9 mouse cellular contexts compared by ENCODE assay signal in genomic region chr10:66734853-66735252, GRCm38 (mm10).
DNase-seq lines count a peak whose midpoint lies in the region; ATAC-seq and TF ChIP-seq lines count a peak whose summit lies in the region.
"Had no signal": no experiment of that assay in that cellular context is flagged by ENCODE, and none has a peak within 500 bp of the region (broad histone marks: within the 10 kb centered on the region; RNA-seq: fewer than 3 reads in every experiment).

No protein-coding gene starts in this region.

- no peaks in the 10 kb centered on the region for H3K36me3 ChIP-seq in forebrain, postnatal 0 days (ENCODE audit: insufficient read depth)
- H3K36me3 ChIP-seq in forebrain, embryonic 15.5 days = no peaks in the 10 kb centered on the region
- H3K36me3 ChIP-seq: limb, embryonic 12.5 days had no signal

- H3K27ac ChIP-seq in forebrain, postnatal 0 days (ENCODE audit: low read depth, low read length) = no peak overlapping the region
- H3K27ac ChIP-seq in forebrain, embryonic 15.5 days (replicated peaks) = no peak overlapping the region
- H3K27ac ChIP-seq in layer of hippocampus, adult 2 months = no peak overlapping the region
- H3K27ac ChIP-seq: limb, embryonic 12.5 days had no signal

- 0 out of 2 replicates have a peak, but pooled peaks cover under 1% of the 10 kb centered on the region for H3K9me3 ChIP-seq in forebrain, postnatal 0 days (ENCODE audit: low read length)
- H3K9me3 ChIP-seq in forebrain, embryonic 15.5 days = no peaks in the 10 kb centered on the region

- TF ChIP-seq CTCF in forebrain, postnatal 0 days (IDR thresholded peaks at IDR 0.05; ENCODE audit: low read depth) = peak; percentile 43
- TF ChIP-seq CTCF in layer of hippocampus, adult 2 months (conservative IDR thresholded peaks at IDR 0.05) = peak; percentile 65

- no peak overlapping the region for H3K4me3 ChIP-seq in forebrain, postnatal 0 days (ENCODE audit: low read depth, low read length)
- no peak overlapping the region for H3K4me3 ChIP-seq in forebrain, embryonic 15.5 days
- no peak overlapping the region for H3K4me3 ChIP-seq in layer of hippocampus, adult 2 months
- H3K4me3 ChIP-seq: limb, embryonic 12.5 days had no signal

- H3K9ac ChIP-seq in forebrain, postnatal 0 days = no peak overlapping the region
- H3K9ac ChIP-seq in forebrain, embryonic 15.5 days (replicated peaks) = no peak overlapping the region
- H3K9ac ChIP-seq: limb, embryonic 12.5 days had no signal

- WGBS in forebrain, postnatal 0 days = 56% methylated on average over 5 of the region's 5 CpGs
- 61% methylated on average over 5 of the region's 5 CpGs for WGBS in forebrain, embryonic 15.5 days

- peak; percentile 22 for DNase-seq in forebrain, postnatal 0 days
- no peak for DNase-seq in layer of hippocampus, adult 2 months (ENCODE audit: low spot score in 2 of 2)
- no peak for DNase-seq in layer of hippocampus, adult 8-10 months (ENCODE audit: low spot score in 2 of 2)
- peak; percentile 42 for DNase-seq in NIH3T3 (ENCODE audit: low read depth)
- DNase-seq in cerebellum, postnatal 25 days = peak; percentile 53 to 67
- DNase-seq in spleen, adult 18-20 months = no peak
- no peak for DNase-seq in urinary bladder, postnatal 36 days (ENCODE audit: low spot score in 2 of 2)

- no peak for ATAC-seq in forebrain, postnatal 0 days
- no peak for ATAC-seq in forebrain, embryonic 15.5 days (replicated peaks)

- no peak overlapping the region for H3K4me2 ChIP-seq in forebrain, postnatal 0 days (ENCODE audit: low read depth)
- no peak overlapping the region for H3K4me2 ChIP-seq in forebrain, embryonic 15.5 days (replicated peaks)
- H3K4me2 ChIP-seq: limb, embryonic 12.5 days had no signal

- no peaks in the 10 kb centered on the region for H3K4me1 ChIP-seq in forebrain, postnatal 0 days (ENCODE audit: insufficient read depth)
- H3K4me1 ChIP-seq in forebrain, embryonic 15.5 days = no peaks in the 10 kb centered on the region
- H3K4me1 ChIP-seq: limb, embryonic 12.5 days had no signal

- H3K27me3 ChIP-seq in forebrain, postnatal 0 days (ENCODE audit: insufficient read depth, low read length) = no peaks in the 10 kb centered on the region
- no peaks in the 10 kb centered on the region for H3K27me3 ChIP-seq in forebrain, embryonic 15.5 days
- H3K27me3 ChIP-seq: limb, embryonic 12.5 days had no signal

Comparison
In these comparisons a context has a peak if more than half of its experiments do, and no peak if none do; other contexts are left out.
1. DNase-seq: peak in forebrain, postnatal 0 days (single experiment), NIH3T3 (single experiment) and cerebellum, postnatal 25 days (2 of 2); none in layer of hippocampus, adult 2 months (0 of 2), layer of hippocampus, adult 8-10 months (0 of 2), spleen, adult 18-20 months (0 of 2) and urinary bladder, postnatal 36 days (0 of 2).